Mouse (Mus musculus) lung, postnatal 0 days (tissue): ENCODE data around the gene Gm45261. TPM values are rescaled to one million over a fixed set of nuclear protein-coding genes. Genes with fewer than 3 reads are reported as not detected.

Source experiments
- ATAC-seq: fragments of 200-750 bp; cut with Nextera tagmentation; 2 replicates; pipeline ENCODE4 v1.8.0; 2017; ENCODE audit warnings: moderate library complexity
- DNase-seq: peaks from one replicate; pipeline ENCODE4 v3.0.0-alpha.2; 2016; ENCODE audit warnings: low spot score
- H3K27ac ChIP-seq: fragments of 300-500 bp; sonication (generic); 2 replicates; pipeline ENCODE4 v1.5.1; 2014; ENCODE audit warnings: antibody characterized with exemption, mild to moderate bottlenecking, low read length, mixed read lengths
- H3K27me3 ChIP-seq: fragments of 300-500 bp; sonication (generic); replicated peaks from 2 replicates; pipeline ENCODE4 v1.6.1; 2014; ENCODE audit warnings: low read length, mixed read lengths; ENCODE audit not compliant: insufficient read depth
- H3K36me3 ChIP-seq: fragments of 300-500 bp; sonication (generic); 2 replicates; pipeline ENCODE4 v1.6.1; 2014; ENCODE audit warnings: low read length, mixed read lengths; ENCODE audit not compliant: insufficient read depth
- H3K4me1 ChIP-seq: fragments of 300-500 bp; sonication (generic); 2 replicates; pipeline ENCODE4 v1.6.1; 2014; ENCODE audit warnings: antibody characterized with exemption, low read depth, low read length, mixed read lengths; ENCODE audit not compliant: insufficient read depth
- H3K4me2 ChIP-seq: fragments of 300-500 bp; sonication (generic); replicated peaks from 2 replicates; pipeline ENCODE4 v1.6.1; 2014; ENCODE audit warnings: low read depth, mild to moderate bottlenecking, low read length, moderate library complexity, mixed read lengths
- H3K4me3 ChIP-seq: fragments of 300-500 bp; sonication (generic); 2 replicates; pipeline ENCODE4 v1.5.1; 2014; ENCODE audit warnings: low read depth, low read length
- H3K9ac ChIP-seq: fragments of 300-500 bp; sonication (generic); replicated peaks from 2 replicates; pipeline ENCODE4 v1.6.1; 2014; ENCODE audit warnings: low read depth, mild to moderate bottlenecking
- H3K9me3 ChIP-seq: fragments of 300-500 bp; sonication (generic); 2 replicates; pipeline ENCODE4 v1.6.1; 2016; ENCODE audit warnings: low read length, mixed read lengths
- CTCF ChIP-seq: IDR thresholded peaks from 2 replicates; pipeline ENCODE4 v1.5.1; 2016; ENCODE audit warnings: antibody characterized with exemption, mild to moderate bottlenecking
- EP300 ChIP-seq: IDR thresholded peaks from 2 replicates; pipeline ENCODE4 v1.6.1; 2016; ENCODE audit warnings: antibody characterized with exemption, mild to moderate bottlenecking, control low read depth
- WGBS: fragments of 180-500 bp; shearing (Covaris S2); extraction: QIAGEN DNeasy Blood & Tissue Kit; methylation state at CpG from one replicate; pipeline ENCODE4 v1.1.7; 2014; 5-methylcytosine and 5-hydroxymethylcytosine counted together
- polyA plus RNA-seq: library from polyadenylated mRNA; unstranded; fragments of >200 nt; fragmentation: Nextera tagmentation; extraction: Ambion mirVana; gene quantifications from 2 replicates; pipeline ENCODE4 v1.2.1, GENCODE M21; 2015

Gm45261 gene
- polyA plus RNA-seq, 1 experiment from 2014 or later = not detected

- Histone ChIP-seq H3K9me3 (no peaks in the 10 kb centered on the region), H3K4me3 (no peak overlapping the region), H3K27me3 (no peaks in the 10 kb centered on the region), H3K27ac (no peak overlapping the region), H3K4me2 (no peak overlapping the region), H3K4me1 (no peaks in the 10 kb centered on the region; the same call in 1 of the 2 replicates), H3K9ac (no peak overlapping the region), H3K36me3 (no peaks in the 10 kb centered on the region)
- TF ChIP-seq CTCF = no peak
- no peak for TF ChIP-seq EP300
- DNase-seq (peak; percentile 16), ATAC-seq (no peak)
- 88% methylated on average over 1 of the region's 1 CpGs for WGBS
These were observed 59.3 kb downstream of the Gm45261 start for GRCm38 (mm10) chr1:80401961-80402360.

Other genes with a start within 250 kb of the Gm45261 start
- gene Fam124b, start 243.0 kb downstream of the Gm45261 start, polyA plus RNA-seq = 3.8 and 4.7 TPM in 2 replicates
- gene Cul3, start 121.0 kb downstream of the Gm45261 start, polyA plus RNA-seq = 33.8 and 37.6 TPM in 2 replicates